Mouse (Mus musculus) midbrain, embryonic 13.5 days (tissue): ENCODE results near the gene Gdi1. TPM values are rescaled to one million over a fixed set of nuclear protein-coding genes. Genes with fewer than 3 reads are reported as not detected.
A peak's percentile ranks its signal among the peaks of the same experiment; 100 is the strongest.

Source experiments
- ATAC-seq: fragments of 200-750 bp; cut with Nextera tagmentation; 2 replicates; pipeline ENCODE4 v1.8.0; 2017; ENCODE audit warnings: mild to moderate bottlenecking, moderate TSS enrichment, moderate library complexity
- H3K27ac ChIP-seq: fragments of 300-500 bp; sonication (generic); 2 replicates; pipeline ENCODE4 v1.5.1; 2015; ENCODE audit warnings: inconsistent platforms, mild to moderate bottlenecking, moderate library complexity
- H3K27me3 ChIP-seq: fragments of 300-500 bp; sonication (generic); 2 replicates; pipeline ENCODE4 v1.6.1; 2015; ENCODE audit warnings: mild to moderate bottlenecking, inconsistent platforms
- H3K36me3 ChIP-seq: fragments of 300-500 bp; sonication (generic); 2 replicates; pipeline ENCODE4 v1.6.1; 2015; ENCODE audit warnings: mild to moderate bottlenecking, inconsistent platforms
- H3K4me1 ChIP-seq: fragments of 300-500 bp; sonication (generic); replicated peaks from 2 replicates; pipeline ENCODE4 v1.6.1; 2015; ENCODE audit warnings: inconsistent platforms
- H3K4me2 ChIP-seq: fragments of 300-500 bp; sonication (generic); replicated peaks from 2 replicates; pipeline ENCODE4 v1.6.1; 2015; ENCODE audit warnings: moderate library complexity, mild to moderate bottlenecking, inconsistent platforms
- H3K4me3 ChIP-seq: fragments of 300-500 bp; sonication (generic); replicated peaks from 2 replicates; pipeline ENCODE4 v1.5.1; 2015; ENCODE audit warnings: mild to moderate bottlenecking, inconsistent platforms
- H3K9ac ChIP-seq: fragments of 300-500 bp; sonication (generic); replicated peaks from 2 replicates; pipeline ENCODE4 v1.6.1; 2015; ENCODE audit warnings: mild to moderate bottlenecking, inconsistent platforms
- H3K9me3 ChIP-seq: fragments of 300-500 bp; sonication (generic); 2 replicates; pipeline ENCODE4 v1.6.1; 2016; ENCODE audit warnings: mild to moderate bottlenecking, inconsistent platforms
- WGBS: fragments of 180-500 bp; shearing (Covaris S2); methylation state at CpG from one replicate; pipeline ENCODE4 v1.1.7; 2015; 5-methylcytosine and 5-hydroxymethylcytosine counted together
- polyA plus RNA-seq: library from polyadenylated mRNA; unstranded; fragments of >200 nt; fragmentation: Nextera tagmentation; extraction: Ambion mirVana; gene quantifications from 2 replicates; pipeline ENCODE4 v1.2.1, GENCODE M21; 2015

Gdi1 gene
- polyA plus RNA-seq, 1 experiment from 2014 or later: 1,006 TPM

DNA sequence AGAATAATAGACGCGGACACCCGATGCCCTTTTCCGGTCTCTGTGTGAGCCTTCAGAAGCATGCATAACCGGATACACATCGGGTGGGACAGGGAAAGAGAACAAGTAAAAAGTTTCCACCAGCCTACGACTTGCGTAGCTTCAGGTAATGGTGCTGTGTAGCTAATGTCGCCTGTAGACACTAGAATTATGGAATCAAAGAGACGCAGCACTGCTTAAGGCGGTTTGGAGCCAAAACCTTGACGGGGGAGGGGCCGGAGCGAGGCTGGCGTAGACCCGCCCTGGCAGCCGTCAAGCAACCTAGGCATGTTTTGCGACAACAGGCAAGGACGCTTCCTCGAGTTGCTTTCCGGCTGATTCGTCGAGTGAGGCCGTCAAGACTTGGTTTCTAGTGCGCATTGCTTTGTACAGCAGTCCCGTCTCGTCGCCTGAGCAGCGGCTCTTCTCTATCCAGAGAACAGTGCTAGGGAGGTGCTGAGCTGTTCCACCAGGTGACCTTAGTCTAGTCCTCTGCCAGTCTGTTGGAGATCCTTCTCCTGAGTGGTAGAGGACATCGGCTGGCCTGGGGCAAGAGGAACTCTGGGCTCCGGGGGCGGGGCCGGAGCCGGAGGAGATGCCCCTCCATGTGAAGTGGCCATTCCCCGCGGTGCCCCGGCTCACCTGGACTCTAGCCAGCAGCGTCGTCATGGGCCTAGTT is 22.3 kb upstream of the Gdi1 start:
- 36% methylated on average over 39 of the region's 39 CpGs for WGBS
- ATAC-seq: peak; percentile 88

GRCm38 (mm10) chrX:74283092-74283437 is 21.7 kb upstream of the Gdi1 start:
- Histone ChIP-seq H3K27me3 (no peaks in the 10 kb centered on the region), H3K27ac (peak overlapping the region; percentile 77), H3K36me3 (0 out of 2 replicates have a peak, but pooled peaks cover under 1% of the 10 kb centered on the region), H3K4me2 (peak overlapping the region; percentile 61), H3K9me3 (no peaks in the 10 kb centered on the region), H3K9ac (peak overlapping the region; percentile 82), H3K4me1 (peaks cover 14% of the 10 kb centered on the region), H3K4me3 (peak overlapping the region; percentile 61)
- WGBS: 39% methylated on average over 5 of the region's 5 CpGs
- peak; percentile 48; the same call in 1 of the 2 replicates for ATAC-seq

More for the DNA sequence above, 22.3 kb upstream of the Gdi1 start:
- Histone ChIP-seq H3K4me3 (peak overlapping the region; percentile 61), H3K27ac (peak overlapping the region; percentile 77), H3K36me3 (no peaks in the 10 kb centered on the region), H3K27me3 (no peaks in the 10 kb centered on the region), H3K4me2 (peak overlapping the region; percentile 61), H3K9me3 (no peaks in the 10 kb centered on the region), H3K9ac (peak overlapping the region; percentile 82), H3K4me1 (peaks cover 14% of the 10 kb centered on the region)

GRCm38 (mm10) chrX:74293431-74293830 is 11.4 kb upstream of the Gdi1 start:
- Histone ChIP-seq H3K9me3 (no peaks in the 10 kb centered on the region), H3K9ac (no peak overlapping the region), H3K4me1 (peaks cover 11% of the 10 kb centered on the region), H3K4me2 (no peak overlapping the region), H3K4me3 (no peak overlapping the region), H3K27me3 (no peaks in the 10 kb centered on the region), H3K27ac (no peak overlapping the region), H3K36me3 (peaks cover 17% of the 10 kb centered on the region)
- 78% methylated on average over 4 of the region's 4 CpGs for WGBS
- no peak for ATAC-seq

- ATAC-seq: peak; percentile 99
- peaks cover 13% of the 10 kb centered on the region for H3K4me1 ChIP-seq
- peak within 1 kb of the TSS; percentile 80 for H3K9ac ChIP-seq
- H3K27me3 ChIP-seq: no peaks in the 10 kb centered on the region
- H3K4me3 ChIP-seq: peak within 1 kb of the TSS; percentile 65
- H3K9me3 ChIP-seq: no peaks in the 10 kb centered on the region
- H3K36me3 ChIP-seq: peaks cover 21% of the 10 kb centered on the region
- WGBS: 27% methylated on average over 37 of the region's 37 CpGs
- H3K4me2 ChIP-seq: peak within 1 kb of the TSS; percentile 60
- peak within 1 kb of the TSS; percentile 77 for H3K27ac ChIP-seq
These were observed 8.0 kb upstream of the Gdi1 start, which contains the start of gene Atp6ap1 for GRCm38 (mm10) chrX:74296538-74297448. Atp6ap1 (plus strand) TSS chrX:74297097.

GRCm38 (mm10) chrX:74298348-74298747 is 6.5 kb upstream of the Gdi1 start:
- WGBS: 88% methylated on average over 1 of the region's 1 CpGs
- peaks cover 35% of the 10 kb centered on the region for H3K36me3 ChIP-seq
- no peak overlapping the region for H3K27ac ChIP-seq
- H3K4me3 ChIP-seq: no peak overlapping the region
- no peaks in the 10 kb centered on the region for H3K9me3 ChIP-seq
- H3K4me1 ChIP-seq: peaks cover 13% of the 10 kb centered on the region
- H3K9ac ChIP-seq: no peak overlapping the region
- H3K27me3 ChIP-seq: no peaks in the 10 kb centered on the region
- H3K4me2 ChIP-seq: 0 out of 2 replicates have a peak overlapping the region, but pooled peaks have one; percentile 22
- ATAC-seq: no peak

DNA sequence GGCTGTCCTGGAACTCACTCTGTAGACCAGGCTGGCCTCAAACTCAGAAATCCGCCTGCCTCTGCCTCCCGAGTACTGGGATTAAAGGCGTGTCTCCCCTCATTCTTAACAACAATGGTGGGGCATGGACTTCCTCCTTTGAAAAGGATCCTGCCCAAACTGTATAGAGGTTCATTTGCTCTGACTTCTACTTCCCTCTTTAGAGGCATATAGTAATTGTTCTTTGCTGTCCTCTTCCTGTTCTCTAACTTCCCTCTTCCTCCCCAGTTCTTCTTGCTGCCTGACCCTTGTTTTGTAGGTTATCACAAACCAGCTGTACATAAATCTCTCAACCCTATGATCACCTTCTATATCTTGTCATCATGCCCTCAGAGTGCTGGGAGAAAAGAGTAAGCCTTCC is 5.1 kb upstream of the Gdi1 start:
- H3K4me2 ChIP-seq: no peak overlapping the region
- no peak overlapping the region for H3K27ac ChIP-seq
- H3K9ac ChIP-seq: no peak overlapping the region
- peaks cover 42% of the 10 kb centered on the region for H3K36me3 ChIP-seq
- H3K9me3 ChIP-seq: no peaks in the 10 kb centered on the region
- H3K4me1 ChIP-seq: peaks cover 19% of the 10 kb centered on the region
- no peaks in the 10 kb centered on the region for H3K27me3 ChIP-seq
- H3K4me3 ChIP-seq: no peak overlapping the region
- 85% methylated on average over 3 of the region's 3 CpGs for WGBS
- ATAC-seq: no peak

DNA sequence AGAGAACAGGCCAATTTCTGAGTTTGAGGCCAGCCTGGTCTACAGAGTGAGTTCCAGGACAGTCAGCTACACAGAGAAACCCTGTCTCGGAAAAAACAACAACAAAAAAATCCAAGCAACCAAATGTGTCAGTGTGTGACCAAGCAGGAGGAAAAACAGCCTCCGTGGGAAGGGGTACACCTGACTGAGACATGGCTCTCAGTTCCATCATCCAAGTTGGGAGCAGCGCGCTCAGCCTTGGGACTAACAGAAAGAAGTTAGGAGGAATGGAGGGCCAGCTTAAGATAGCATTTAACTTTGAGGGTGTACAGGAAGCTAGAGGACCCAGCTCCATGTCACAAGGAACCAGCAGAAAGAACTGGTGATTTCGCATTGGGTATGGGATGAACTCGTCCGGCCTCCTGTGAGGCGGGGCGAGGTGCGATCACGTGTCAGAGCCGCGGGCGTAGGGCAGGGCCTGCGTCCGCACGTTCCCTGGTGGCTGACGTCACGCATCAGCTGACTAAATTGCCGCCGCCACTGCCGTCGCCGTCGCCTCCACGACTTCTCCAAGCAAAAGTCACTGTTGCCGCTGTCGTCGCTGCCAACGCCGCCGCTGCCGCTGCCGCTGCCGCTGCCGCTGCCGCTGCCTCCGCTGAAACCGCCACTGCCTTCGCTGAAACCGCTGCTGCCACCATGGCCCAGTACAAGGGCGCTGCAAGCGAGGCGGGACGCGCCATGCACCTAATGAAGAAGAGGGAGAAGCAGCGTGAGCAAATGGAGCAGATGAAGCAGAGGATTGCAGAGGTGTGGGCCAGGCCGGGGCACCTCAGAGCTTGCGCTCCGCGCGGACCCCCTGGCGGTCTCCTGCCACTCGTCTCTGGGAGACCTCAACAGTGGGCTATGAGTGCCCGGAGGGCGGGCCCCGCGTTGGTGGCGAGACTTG is 8.0 kb downstream of the Gdi1 start, which contains the start of gene Fam50a:
TSS of gene Fam50a (plus strand) at position 494 of the 925 bp plus-strand sequence.
- Histone ChIP-seq H3K9ac (peak within 1 kb of the TSS; percentile 71), H3K9me3 (no peaks in the 10 kb centered on the region), H3K27me3 (no peaks in the 10 kb centered on the region), H3K4me2 (peak within 1 kb of the TSS; percentile 70), H3K27ac (peak within 1 kb of the TSS; percentile 81), H3K4me3 (peak within 1 kb of the TSS; percentile 53), H3K4me1 (peaks cover 33% of the 10 kb centered on the region), H3K36me3 (peaks cover 30% of the 10 kb centered on the region)
- 27% methylated on average over 59 of the region's 59 CpGs for WGBS
- ATAC-seq: peak; percentile 96

DNA sequence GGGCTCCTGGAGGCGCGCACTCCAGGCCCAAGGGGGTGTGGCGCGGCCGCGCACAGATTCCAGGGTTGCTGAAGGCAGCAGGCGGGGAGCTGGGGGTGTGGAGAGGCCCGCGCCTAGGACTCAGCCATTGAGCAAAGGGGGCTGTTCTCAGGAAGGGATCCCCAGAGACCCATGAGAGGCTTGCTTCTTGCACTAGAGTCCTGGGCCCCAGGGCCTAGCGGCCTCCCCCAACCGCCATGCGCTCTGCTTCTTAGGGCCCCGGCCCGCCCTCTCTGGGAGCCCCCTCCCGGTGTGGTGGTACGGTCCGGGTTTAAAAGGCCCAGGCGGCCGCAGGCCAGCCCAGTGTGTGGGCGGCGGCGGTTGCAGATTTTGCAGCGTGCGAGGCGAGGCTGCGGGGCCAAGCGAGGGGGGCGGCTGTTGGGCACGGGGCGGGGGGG is 23.9 kb downstream of the Gdi1 start, which contains the start of gene Plxna3:
TSS of gene Plxna3 (plus strand) at position 342 of the 437 bp plus-strand sequence.
- H3K4me2 ChIP-seq: peak within 1 kb of the TSS; percentile 76
- 24% methylated on average over 30 of the region's 30 CpGs for WGBS
- peaks cover 40% of the 10 kb centered on the region for H3K4me1 ChIP-seq
- peak within 1 kb of the TSS; percentile 61 for H3K4me3 ChIP-seq
- no peaks in the 10 kb centered on the region for H3K9me3 ChIP-seq
- H3K27ac ChIP-seq: peak within 1 kb of the TSS; percentile 86
- H3K36me3 ChIP-seq: peaks cover 18% of the 10 kb centered on the region
- peak; percentile 96 for ATAC-seq
- H3K9ac ChIP-seq: peak within 1 kb of the TSS; percentile 78
- no peaks in the 10 kb centered on the region for H3K27me3 ChIP-seq

DNA sequence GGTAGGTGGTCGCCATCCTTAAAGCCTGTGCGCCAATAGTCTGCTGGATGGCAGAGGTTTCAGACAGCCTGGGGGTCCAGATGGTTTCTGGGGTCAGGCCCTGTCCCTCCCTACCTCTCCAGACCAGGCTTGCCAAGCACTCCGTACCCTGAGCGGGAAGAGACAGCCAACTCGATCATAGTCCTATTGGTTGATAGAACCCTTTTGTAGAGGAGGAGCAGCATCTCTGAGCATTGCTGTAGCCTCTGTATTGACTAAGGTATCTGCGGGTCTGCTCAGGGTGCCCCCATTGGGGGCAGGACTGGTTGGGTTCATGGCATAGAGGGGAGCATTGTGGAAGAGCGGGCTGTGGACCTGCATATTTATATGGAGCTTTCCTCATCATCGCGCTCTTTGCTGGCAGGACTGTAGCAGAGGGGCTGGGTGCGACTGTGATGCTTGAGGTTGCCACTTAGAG is 24.4 kb downstream of the Gdi1 start:
- peak overlapping the region; percentile 76 for H3K4me2 ChIP-seq
- no peaks in the 10 kb centered on the region for H3K27me3 ChIP-seq
- peak overlapping the region; percentile 61 for H3K4me3 ChIP-seq
- H3K36me3 ChIP-seq: peaks cover 23% of the 10 kb centered on the region
- H3K4me1 ChIP-seq: peaks cover 45% of the 10 kb centered on the region
- peak overlapping the region; percentile 78 for H3K9ac ChIP-seq
- WGBS: 25% methylated on average over 10 of the region's 10 CpGs
- ATAC-seq: peak; percentile 76
- H3K27ac ChIP-seq: peak overlapping the region; percentile 86
- H3K9me3 ChIP-seq: no peaks in the 10 kb centered on the region

DNA sequence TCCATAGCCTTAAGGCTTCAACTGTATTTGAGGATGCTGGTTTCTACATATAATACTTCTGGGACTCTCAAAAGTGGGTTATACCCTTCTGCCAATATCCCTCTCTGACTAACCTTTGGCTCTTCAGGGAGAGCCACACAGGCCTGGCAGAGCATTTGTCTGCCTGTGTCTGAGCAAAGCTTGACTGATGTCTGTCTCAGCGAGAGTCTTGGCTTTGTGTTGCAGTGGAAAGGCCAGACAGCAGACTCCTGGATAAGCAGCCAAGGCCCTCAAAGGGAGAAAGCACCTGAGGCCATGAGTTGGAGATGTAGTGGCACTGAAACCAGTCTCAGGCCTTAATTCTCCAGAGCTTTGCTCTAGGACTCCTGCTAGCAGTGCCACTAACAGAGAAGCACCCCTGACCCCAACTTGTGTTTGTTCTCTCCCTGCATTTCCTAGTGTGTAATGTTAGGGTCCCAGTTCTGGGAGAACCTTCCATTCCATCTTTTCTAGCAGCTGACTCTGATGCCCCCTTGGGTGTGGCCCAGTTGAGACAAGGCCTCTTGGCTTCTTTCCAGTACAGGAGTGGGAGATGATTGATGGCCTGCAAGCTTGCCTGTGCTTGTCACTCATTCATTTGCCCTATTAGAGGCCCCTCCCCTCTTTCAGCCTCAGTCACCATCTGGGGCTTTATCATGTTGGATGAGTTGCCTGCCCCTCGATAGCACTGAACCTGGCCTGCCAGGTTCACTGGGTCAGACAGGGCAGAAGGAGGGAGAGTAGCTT is 25.6 kb downstream of the Gdi1 start:
- peaks cover 46% of the 10 kb centered on the region for H3K4me1 ChIP-seq
- ATAC-seq: no peak
- no peaks in the 10 kb centered on the region for H3K27me3 ChIP-seq
- no peaks in the 10 kb centered on the region for H3K9me3 ChIP-seq
- H3K4me3 ChIP-seq: peak overlapping the region; percentile 61
- H3K9ac ChIP-seq: peak overlapping the region; percentile 78
- peaks cover 29% of the 10 kb centered on the region for H3K36me3 ChIP-seq
- WGBS: 31% methylated on average over 2 of the region's 2 CpGs
- H3K4me2 ChIP-seq: peak overlapping the region; percentile 76
- peak overlapping the region; percentile 86 for H3K27ac ChIP-seq
